Mouse (Mus musculus) liver, postnatal 0 days (tissue): ENCODE results near the gene Stx3.
A peak's percentile ranks its signal among the peaks of the same experiment; 100 is the strongest.

Source experiments
- CTCF ChIP-seq: sonication (generic); IDR thresholded peaks from 2 replicates; pipeline ENCODE4 v1.5.1; 2016; ENCODE audit warnings: antibody characterized with exemption, low read depth
- EP300 ChIP-seq: IDR thresholded peaks from 2 replicates; pipeline ENCODE4 v1.6.1; 2016; ENCODE audit warnings: antibody characterized with exemption, low read depth, mild to moderate bottlenecking

- peak; percentile 90 for TF ChIP-seq CTCF
- no peak for TF ChIP-seq EP300
Measured at GRCm38 (mm10) chr19:11768163-11768562, 51.0 kb downstream of the Stx3 start.
